Mouse (Mus musculus): Measurements from ENCODE around the gene Trim37. TPM values are rescaled to one million over a fixed set of nuclear protein-coding genes. Genes with fewer than 3 reads are reported as not detected.

Gene Trim37
- polyA plus RNA-seq (2012; rRNA removed) (9.6 and 12.3 TPM in 2 replicates), polyA plus RNA-seq (2014; fragmentation: Nextera tagmentation; extraction: Ambion mirVana) (21.9 and 25.1 TPM in 2 replicates)

DNA sequence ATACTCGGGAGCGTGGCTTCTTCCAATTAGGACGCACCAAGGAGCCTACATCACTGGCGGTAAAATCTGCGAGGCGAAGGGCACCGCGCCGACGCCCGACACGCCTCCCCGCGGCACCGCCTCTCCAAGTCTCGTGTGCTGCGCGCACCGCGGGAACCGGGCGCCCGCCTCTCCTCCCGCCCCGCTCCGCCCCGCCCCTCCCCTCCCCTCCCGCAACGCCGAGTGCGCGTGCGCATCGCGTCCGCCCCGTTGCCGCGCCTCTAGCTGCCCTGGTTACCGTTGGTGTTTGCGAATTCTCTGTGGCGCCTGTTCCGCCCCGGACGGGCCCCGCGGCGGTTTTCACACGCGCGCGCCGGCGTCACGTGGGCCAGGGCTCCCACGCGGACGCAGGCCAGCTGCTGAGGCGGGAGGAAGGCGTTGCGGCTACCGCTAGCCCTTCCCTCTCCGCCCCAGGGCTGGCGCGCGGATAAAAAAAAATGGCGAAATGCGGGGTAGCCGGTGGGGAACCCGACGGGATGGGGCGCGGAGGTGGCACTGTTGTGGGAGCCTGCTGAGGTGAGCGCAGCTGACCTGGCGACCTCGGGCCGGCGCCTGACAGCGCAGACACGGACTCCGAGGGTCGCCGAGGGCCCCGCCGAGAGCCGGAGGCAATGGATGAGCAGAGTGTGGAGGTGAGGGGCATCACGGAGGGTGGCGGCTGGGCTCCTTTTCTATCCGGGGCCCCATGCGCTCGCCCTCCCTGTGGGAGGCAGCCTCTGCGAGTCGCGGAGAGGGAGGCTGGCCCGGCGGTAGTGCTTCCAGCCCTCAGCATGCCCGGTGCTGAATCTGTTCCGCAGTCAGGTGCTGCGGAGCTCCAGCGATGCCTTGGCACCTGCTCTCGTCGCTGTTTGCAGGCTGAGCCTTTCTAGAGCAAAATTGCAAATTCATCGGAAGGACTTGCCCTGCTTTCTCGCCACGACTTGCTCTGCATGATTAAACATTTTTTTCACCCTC is at the start of gene Trim37:
Gene Trim37, plus strand, starts transcription at position 254 of the 993 bp plus-strand sequence.
- H3K36me3 ChIP-seq (ENCODE audit: control insufficient read depth, insufficient read depth, low read length), result peaks cover 20% of the 10 kb centered on the region
- peak; percentile 92 for ATAC-seq (ENCODE audit: low FRiP score, low read depth)

DNA sequence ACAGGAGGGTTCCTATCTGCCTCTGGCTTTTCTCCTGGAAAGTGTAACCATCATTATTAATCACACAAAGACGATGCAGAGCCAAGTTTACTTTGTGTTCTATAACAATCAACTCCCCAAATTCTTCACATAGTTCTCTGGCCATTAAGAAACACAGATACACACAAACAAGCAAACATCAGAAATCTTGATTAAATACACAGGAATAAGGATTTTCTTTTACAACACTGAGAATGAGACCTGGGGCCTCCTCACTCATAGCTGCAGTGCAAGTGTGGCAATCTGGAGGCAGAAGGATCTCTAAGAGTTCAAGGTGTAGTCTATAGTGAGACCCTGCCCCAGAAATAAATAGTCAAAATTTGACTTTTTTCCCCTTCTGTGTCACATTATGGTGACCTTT is 43.2 kb upstream of the Trim37 start:
- no peak for ATAC-seq (ENCODE audit: low FRiP score, low read depth)
- no peak overlapping the region for H3K27ac ChIP-seq (replicated peaks; ENCODE audit: low read depth, low read length)
- no peak overlapping the region for H3K9ac ChIP-seq (ENCODE audit: low read depth, low read length, severe bottlenecking)
- H3K27me3 ChIP-seq (ENCODE audit: control insufficient read depth, insufficient read depth, low read length), result no peaks in the 10 kb centered on the region
- H3K36me3 ChIP-seq (ENCODE audit: control insufficient read depth, insufficient read depth, low read length), result peaks cover 46% of the 10 kb centered on the region
- DNase-seq (ENCODE audit: low spot score), result no peak
- H3K4me3 ChIP-seq (replicated peaks; ENCODE audit: low read length), result no peak overlapping the region
- H3K4me1 ChIP-seq (ENCODE audit: control insufficient read depth, insufficient read depth, low read length), result peaks cover 19% of the 10 kb centered on the region
- 76% methylated on average over 1 of the region's 1 CpGs for WGBS
- H3K9me3 ChIP-seq (ENCODE audit: control insufficient read depth, low read length), result no peaks in the 10 kb centered on the region
- no peak for TF ChIP-seq POLR2A (IDR thresholded peaks at IDR 0.05; ENCODE audit: borderline replicate concordance, extremely low read depth, insufficient read depth, insufficient read length)
- H3K4me2 ChIP-seq (replicated peaks; ENCODE audit: low read depth, low read length, severe bottlenecking), result no peak overlapping the region

More for the DNA sequence above, at the start of gene Trim37:
- peak within 1 kb of the TSS; percentile 81 for H3K9ac ChIP-seq (ENCODE audit: low read depth, low read length, severe bottlenecking)
- DNase-seq (ENCODE audit: low spot score), result peak; percentile 87
- peak within 1 kb of the TSS; percentile 93 for H3K4me3 ChIP-seq (replicated peaks; ENCODE audit: low read length)
- H3K4me2 ChIP-seq (replicated peaks; ENCODE audit: low read depth, low read length, severe bottlenecking), result peak within 1 kb of the TSS; percentile 76
- H3K27me3 ChIP-seq (ENCODE audit: control insufficient read depth, insufficient read depth, low read length), result no peaks in the 10 kb centered on the region
- peak within 1 kb of the TSS; percentile 88 for H3K27ac ChIP-seq (replicated peaks; ENCODE audit: low read depth, low read length)
- H3K9me3 ChIP-seq (ENCODE audit: control insufficient read depth, low read length), result no peaks in the 10 kb centered on the region
- under 1% methylated on average over 76 of the region's 105 CpGs for WGBS
- no peak; the same call in 1 of the 2 replicates for TF ChIP-seq POLR2A (IDR thresholded peaks at IDR 0.05; ENCODE audit: borderline replicate concordance, extremely low read depth, insufficient read depth, insufficient read length)
- H3K4me1 ChIP-seq (ENCODE audit: control insufficient read depth, insufficient read depth, low read length), result peaks cover 4% of the 10 kb centered on the region; the same call in 1 of the 2 replicates

DNA sequence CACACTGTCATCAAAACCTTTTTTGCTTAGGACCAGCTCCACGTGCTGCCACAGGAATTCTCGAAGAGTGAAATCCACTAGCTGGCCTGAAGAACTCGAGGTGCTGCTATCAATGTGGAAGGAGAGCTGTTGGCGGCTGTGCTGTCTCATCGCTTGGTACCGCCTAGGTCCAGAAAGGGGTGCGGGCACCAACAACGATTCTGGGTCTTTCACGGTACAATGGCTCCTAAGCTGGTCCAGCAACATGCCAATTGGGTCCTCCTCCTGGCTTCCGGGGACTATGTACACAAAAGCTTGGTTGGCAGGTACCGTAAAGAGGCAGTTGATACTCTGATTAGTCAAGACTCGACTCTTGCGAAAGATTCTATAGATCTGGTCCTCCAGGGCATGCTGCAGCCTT is 41.4 kb upstream of the Trim37 start:
- H3K9me3 ChIP-seq (ENCODE audit: control insufficient read depth, low read length), result no peaks in the 10 kb centered on the region
- H3K27me3 ChIP-seq (ENCODE audit: control insufficient read depth, insufficient read depth, low read length), result no peaks in the 10 kb centered on the region
- 90% methylated on average over 13 of the region's 13 CpGs for WGBS
- peak overlapping the region; percentile 92 for H3K4me3 ChIP-seq (replicated peaks; ENCODE audit: low read length)
- peak overlapping the region; percentile 85 for H3K9ac ChIP-seq (ENCODE audit: low read depth, low read length, severe bottlenecking)
- ATAC-seq (ENCODE audit: low FRiP score, low read depth), result no peak
- peaks cover 40% of the 10 kb centered on the region for H3K36me3 ChIP-seq (ENCODE audit: control insufficient read depth, insufficient read depth, low read length)
- peaks cover 19% of the 10 kb centered on the region for H3K4me1 ChIP-seq (ENCODE audit: control insufficient read depth, insufficient read depth, low read length)
- peak overlapping the region; percentile 89 for H3K4me2 ChIP-seq (replicated peaks; ENCODE audit: low read depth, low read length, severe bottlenecking)
- TF ChIP-seq POLR2A (IDR thresholded peaks at IDR 0.05; ENCODE audit: borderline replicate concordance, extremely low read depth, insufficient read depth, insufficient read length), result no peak
- H3K27ac ChIP-seq (replicated peaks; ENCODE audit: low read depth, low read length), result no peak overlapping the region
- no peak for DNase-seq (ENCODE audit: low spot score)

DNA sequence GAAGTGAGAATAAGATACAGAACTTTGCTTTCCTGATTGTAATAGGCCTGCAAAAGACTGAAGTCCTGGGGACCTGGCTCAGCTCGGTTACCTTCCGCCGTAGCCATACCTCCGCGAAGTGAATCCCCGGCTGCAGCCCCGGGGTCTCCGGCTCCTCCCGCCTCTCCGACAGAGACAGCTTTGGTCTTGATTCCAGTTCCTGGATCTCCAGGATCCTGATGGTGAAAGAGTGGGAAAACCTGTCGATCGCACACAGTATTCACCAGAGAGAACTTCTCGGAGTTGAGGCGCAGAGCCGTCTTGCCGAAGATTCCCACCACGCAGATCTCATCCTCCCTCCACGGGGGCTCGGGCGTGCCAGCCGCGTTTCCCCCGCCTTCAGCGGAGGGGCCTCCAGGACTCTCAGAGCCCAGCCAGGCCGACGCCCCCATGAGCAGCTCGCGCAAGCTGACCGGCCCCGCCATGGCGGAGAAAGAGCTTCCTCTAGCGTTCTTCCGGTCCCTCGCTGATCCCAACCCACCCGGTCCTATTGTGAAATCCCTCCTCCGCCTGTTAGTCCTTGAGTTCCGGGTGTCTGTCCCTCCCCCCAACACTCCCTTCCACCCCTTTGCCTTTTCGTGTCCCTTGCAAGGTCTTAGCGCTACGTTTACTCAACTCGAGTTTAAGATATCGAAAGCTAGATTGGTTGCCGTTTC is 40.4 kb upstream of the Trim37 start, which contains the start of gene Smg8:
Gene Smg8, minus strand, starts transcription at position 485 of the 695 bp plus-strand sequence.
- H3K27ac ChIP-seq (replicated peaks; ENCODE audit: low read depth, low read length), result peak within 1 kb of the TSS; percentile 68
- 1% methylated on average over 42 of the region's 43 CpGs for WGBS
- no peaks in the 10 kb centered on the region for H3K27me3 ChIP-seq (ENCODE audit: control insufficient read depth, insufficient read depth, low read length)
- H3K4me1 ChIP-seq (ENCODE audit: control insufficient read depth, insufficient read depth, low read length), result peaks cover 19% of the 10 kb centered on the region
- peaks cover 41% of the 10 kb centered on the region for H3K36me3 ChIP-seq (ENCODE audit: control insufficient read depth, insufficient read depth, low read length)
- H3K9ac ChIP-seq (ENCODE audit: low read depth, low read length, severe bottlenecking), result peak within 1 kb of the TSS; percentile 85
- H3K4me2 ChIP-seq (replicated peaks; ENCODE audit: low read depth, low read length, severe bottlenecking), result peak within 1 kb of the TSS; percentile 89
- peak within 1 kb of the TSS; percentile 92 for H3K4me3 ChIP-seq (replicated peaks; ENCODE audit: low read length)
- peak; percentile 91 for DNase-seq (ENCODE audit: low spot score)
- peak; percentile 91 for ATAC-seq (ENCODE audit: low FRiP score, low read depth)
- H3K9me3 ChIP-seq (ENCODE audit: control insufficient read depth, low read length), result no peaks in the 10 kb centered on the region
- TF ChIP-seq POLR2A (IDR thresholded peaks at IDR 0.05; ENCODE audit: borderline replicate concordance, extremely low read depth, insufficient read depth, insufficient read length), result peak; percentile 70; the same call in 1 of the 2 replicates

DNA sequence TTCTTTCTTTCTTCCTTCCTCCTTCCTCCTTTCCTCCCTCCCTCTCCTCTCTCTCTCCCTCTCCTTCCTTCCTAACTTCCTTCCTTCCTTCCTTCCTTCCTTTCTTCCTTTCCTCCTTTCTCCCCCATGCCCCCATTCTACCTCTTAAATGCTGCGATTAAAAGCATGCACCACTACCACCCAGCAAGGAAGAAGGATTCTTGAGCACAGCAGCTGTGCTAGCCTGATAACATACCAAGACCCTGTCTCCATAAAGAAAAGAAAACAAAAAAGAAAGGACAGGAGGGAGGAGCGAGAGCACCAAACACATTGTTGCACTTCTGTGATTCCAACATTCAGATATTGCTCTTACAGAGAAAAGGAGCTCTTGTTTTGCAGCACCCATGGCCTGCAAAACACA is 39.7 kb upstream of the Trim37 start:
- DNase-seq (ENCODE audit: low spot score) (no peak), ATAC-seq (ENCODE audit: low FRiP score, low read depth) (no peak)
- 63% methylated on average over 2 of the region's 2 CpGs for WGBS
- H3K27ac ChIP-seq (replicated peaks; ENCODE audit: low read depth, low read length), result 0 out of 2 replicates have a peak overlapping the region, but pooled peaks have one; percentile 68
- H3K4me1 ChIP-seq (ENCODE audit: control insufficient read depth, insufficient read depth, low read length), result peaks cover 19% of the 10 kb centered on the region
- no peak for TF ChIP-seq POLR2A (IDR thresholded peaks at IDR 0.05; ENCODE audit: borderline replicate concordance, extremely low read depth, insufficient read depth, insufficient read length)
- H3K4me2 ChIP-seq (replicated peaks; ENCODE audit: low read depth, low read length, severe bottlenecking), result peak overlapping the region; percentile 89
- H3K4me3 ChIP-seq (replicated peaks; ENCODE audit: low read length), result peak overlapping the region; percentile 92
- peak overlapping the region; percentile 85 for H3K9ac ChIP-seq (ENCODE audit: low read depth, low read length, severe bottlenecking)
- peaks cover 44% of the 10 kb centered on the region for H3K36me3 ChIP-seq (ENCODE audit: control insufficient read depth, insufficient read depth, low read length)
- H3K9me3 ChIP-seq (ENCODE audit: control insufficient read depth, low read length), result no peaks in the 10 kb centered on the region
- H3K27me3 ChIP-seq (ENCODE audit: control insufficient read depth, insufficient read depth, low read length), result no peaks in the 10 kb centered on the region

Measured in limb, embryonic 14.5 days (tissue).